Mouse (Mus musculus): Measurements from ENCODE around the gene Opcml.

DNA sequence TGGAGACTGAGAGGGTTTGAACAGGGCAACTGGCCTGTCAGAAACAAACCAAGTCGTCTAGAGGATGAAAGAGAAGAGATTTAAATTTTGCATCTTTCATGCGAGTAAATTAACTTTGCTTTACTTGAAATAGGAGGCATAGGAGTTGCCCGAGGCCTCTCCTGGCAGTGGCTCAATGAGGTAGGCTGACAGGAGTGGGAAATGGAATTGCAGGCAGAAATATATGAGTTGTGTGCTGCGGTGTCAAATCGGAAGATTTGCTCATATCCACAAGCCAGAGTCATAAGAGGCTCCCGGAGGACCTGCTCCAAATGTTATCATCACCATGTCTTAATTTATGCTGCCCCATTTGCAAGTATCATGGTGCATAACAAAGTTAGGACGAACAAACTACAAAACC lies 391.3 kb downstream of the Opcml start:
- no peak for TF ChIP-seq ZC3H11A (IDR thresholded peaks at IDR 0.05; ENCODE audit: borderline replicate concordance, low read depth, low read length)
- no peak for TF ChIP-seq MAFK (IDR thresholded peaks at IDR 0.05; ENCODE audit: insufficient read depth, low read depth, low read length)
- TF ChIP-seq HCFC1 (IDR thresholded peaks at IDR 0.05; ENCODE audit: borderline replicate concordance, insufficient read depth, low read length), result no peak
- no peak for TF ChIP-seq CHD2 (IDR thresholded peaks at IDR 0.05; ENCODE audit: low read depth, low read length)
- no peak for TF ChIP-seq ZNF384 (IDR thresholded peaks at IDR 0.05; ENCODE audit: low read depth, low read length)
